Mouse (Mus musculus) thymus, adult 2 months (tissue): ENCODE measurements around the gene Ppp1r32.

Source experiments
- CTCF ChIP-seq: fragments of 200-500 bp; IDR thresholded peaks from 2 replicates; pipeline ENCODE4 v1.5.1; 2012; ENCODE audit warnings: mild to moderate bottlenecking, control low read depth, low read length, moderate library complexity, borderline replicate concordance; ENCODE audit not compliant: control insufficient read depth, poor library complexity, insufficient read depth; ENCODE audit errors: extremely low read depth
- POLR2A ChIP-seq: fragments of 200-500 bp; IDR thresholded peaks from 2 replicates; pipeline ENCODE4 v1.6.1; 2012; ENCODE audit warnings: mild to moderate bottlenecking, low read length, control low read depth, moderate library complexity; ENCODE audit not compliant: control insufficient read depth, poor library complexity, insufficient read depth; ENCODE audit errors: extremely low read depth

- TF ChIP-seq CTCF (no peak), POLR2A (no peak)
These were observed 58.0 kb downstream of the Ppp1r32 start for GRCm38 (mm10) chr19:10424751-10425150.
